Mouse (Mus musculus) ES-E14 (cell line): ENCODE measurements around the gene Pld6. TPM values are rescaled to one million over a fixed set of nuclear protein-coding genes. Genes with fewer than 3 reads are reported as not detected.

ENCODE experiments used
- DNase-seq: peaks from one replicate; pipeline ENCODE4 v3.0.0-alpha.2; 2013; ENCODE audit warnings: low read depth, low spot score
- H3K27ac ChIP-seq: 2 replicates; pipeline ENCODE4 v1.5.1; 2012; ENCODE audit warnings: low read depth, mild to moderate bottlenecking, low read length, moderate library complexity, mixed read lengths; ENCODE audit not compliant: poor library complexity, insufficient read depth, severe bottlenecking
- H3K36me3 ChIP-seq: 2 replicates; pipeline ENCODE4 v1.6.1; 2012; ENCODE audit warnings: mild to moderate bottlenecking, low read length, moderate library complexity, mixed read lengths; ENCODE audit not compliant: control insufficient read depth, poor library complexity, insufficient read depth, severe bottlenecking
- H3K4me1 ChIP-seq, 2 experiments: fragments of 150-350 bp in 1 of 2; sonication (generic) in 1 of 2; 2 replicates each; pipeline ENCODE4 v1.6.1; 2012; ENCODE audit warnings: low read length in 2 of 2, mild to moderate bottlenecking in 1 of 2, mixed read lengths in 1 of 2; ENCODE audit not compliant: control insufficient read depth in 2 of 2, insufficient read depth in 2 of 2, poor library complexity in 1 of 2
- H3K4me3 ChIP-seq, 2 experiments: fragments of 150-350 bp in 1 of 2; sonication (generic) in 1 of 2; 2 replicates each; pipeline ENCODE4 v1.5.1; 2012; ENCODE audit warnings: low read length in 2 of 2, low read depth in 1 of 2, mild to moderate bottlenecking in 1 of 2, mixed read lengths in 1 of 2; ENCODE audit not compliant: insufficient read depth in 1 of 2, poor library complexity in 1 of 2, severe bottlenecking in 1 of 2
- H3K9ac ChIP-seq: 2 replicates; pipeline ENCODE4 v1.6.1; 2012; ENCODE audit warnings: low read depth, mild to moderate bottlenecking, low read length, mixed read lengths; ENCODE audit not compliant: poor library complexity, insufficient read depth, severe bottlenecking
- H3K9me3 ChIP-seq: fragments of 150-350 bp; sonication (generic); 2 replicates; pipeline ENCODE4 v1.6.1; 2012; ENCODE audit warnings: low read depth, mild to moderate bottlenecking, low read length; ENCODE audit not compliant: control insufficient read depth, insufficient read depth
- CHD2 ChIP-seq: IDR thresholded peaks from 2 replicates; pipeline ENCODE4 v1.6.1; 2014; ENCODE audit warnings: mild to moderate bottlenecking, low read depth, low read length, inconsistent platforms
- HCFC1 ChIP-seq: IDR thresholded peaks from 2 replicates; pipeline ENCODE4 v1.6.1; 2012; ENCODE audit warnings: low read length, inconsistent platforms, borderline replicate concordance; ENCODE audit not compliant: insufficient read depth
- MAFK ChIP-seq: IDR thresholded peaks from 2 replicates; pipeline ENCODE4 v1.6.1; 2014; ENCODE audit warnings: mild to moderate bottlenecking, low read depth, low read length, inconsistent platforms; ENCODE audit not compliant: insufficient read depth
- ZC3H11A ChIP-seq: IDR thresholded peaks from 2 replicates; pipeline ENCODE4 v1.6.1; 2012; ENCODE audit warnings: low read depth, mild to moderate bottlenecking, inconsistent platforms, low read length, borderline replicate concordance
- ZNF384 ChIP-seq: IDR thresholded peaks from 2 replicates; pipeline ENCODE4 v1.6.1; 2012; ENCODE audit warnings: low read depth, low read length, inconsistent platforms
- in situ Hi-C, 2 experiments: fragments of 600-800 bp; cut with MboI; formaldehyde crosslinking; loops; one replicate each; pipeline ENCODE4 v1.15.1; 2025; ENCODE audit warnings: low sequenced_read_pairs in 2 of 2, inconsistent platforms in 1 of 2; ENCODE audit not compliant: unreplicated experiment in 2 of 2
- total RNA-seq: library from RNA; depleted of rRNA; stranded (reverse); fragments of 300-350 nt; gene quantifications from 2 replicates; pipeline ENCODE4 v1.2.3, GENCODE M21; 2012

Gene Pld6
- total RNA-seq, 1 experiment: 9.0 TPM

DNA sequence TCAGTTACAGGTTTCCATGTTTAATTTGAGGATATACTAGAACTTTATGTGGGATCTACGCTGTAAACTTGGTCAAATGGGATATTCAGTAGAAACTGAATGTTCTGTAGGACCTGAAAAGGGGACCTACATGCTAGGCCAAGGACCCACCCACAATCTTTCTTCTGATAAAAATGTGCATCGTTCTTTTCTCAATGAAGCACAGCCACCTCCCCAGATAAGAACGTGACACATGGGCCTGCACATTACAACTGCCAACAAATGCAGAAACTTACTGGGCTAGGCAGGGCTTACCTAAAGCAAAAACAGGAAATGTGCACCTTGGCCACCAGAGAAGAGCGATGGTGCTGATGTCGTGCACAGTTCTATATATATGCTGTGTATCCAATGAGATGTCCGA, 32.9 kb downstream of the Pld6 start:
- TF ChIP-seq CHD2 (no peak), HCFC1 (no peak), ZC3H11A (no peak), MAFK (no peak), ZNF384 (no peak)
- H3K9ac ChIP-seq: no peak overlapping the region
- H3K27ac ChIP-seq: no peak overlapping the region
- DNase-seq: no peak
- peaks cover 29% of the 10 kb centered on the region for H3K36me3 ChIP-seq
- H3K9me3 ChIP-seq: no peaks in the 10 kb centered on the region
- H3K4me1 ChIP-seq: no peaks in the 10 kb centered on the region
- H3K4me3 ChIP-seq: no peak overlapping the region
- in situ Hi-C loops: no loop called here

DNA sequence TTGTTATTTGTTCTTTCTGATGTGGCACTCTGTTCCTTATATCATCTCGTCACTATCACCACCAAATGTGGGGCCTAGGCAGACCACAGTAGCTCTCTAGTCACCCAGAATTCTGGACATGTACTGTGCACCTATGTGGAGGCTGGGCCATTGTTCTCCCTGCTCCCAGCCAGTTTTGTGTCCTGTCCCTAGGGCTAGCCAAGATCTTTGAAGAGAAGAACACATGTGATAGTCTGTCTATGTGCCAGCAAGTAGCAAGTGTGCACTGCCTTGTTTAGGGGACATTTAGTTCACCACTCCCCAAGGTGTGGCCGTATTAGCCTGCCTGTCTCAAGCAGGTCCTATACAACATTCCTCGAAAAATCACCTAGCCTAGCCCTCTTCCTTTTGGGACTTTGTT, 38.4 kb downstream of the Pld6 start:
- Histone ChIP-seq H3K36me3 (peaks cover 16% of the 10 kb centered on the region), H3K9me3 (no peaks in the 10 kb centered on the region), H3K27ac (no peak overlapping the region), H3K9ac (no peak overlapping the region), H3K4me3 (no peak overlapping the region), H3K4me1 (no peaks in the 10 kb centered on the region)
- TF ChIP-seq MAFK (no peak), ZNF384 (no peak), ZC3H11A (no peak), HCFC1 (no peak), CHD2 (no peak)
- no peak for DNase-seq
- in situ Hi-C loops: no loop called here

GRCm38 (mm10) chr11:59746614-59747013, 40.8 kb downstream of the Pld6 start:
- DNase-seq: no peak
- Histone ChIP-seq H3K36me3 (peaks cover 26% of the 10 kb centered on the region), H3K9ac (no peak overlapping the region), H3K9me3 (no peaks in the 10 kb centered on the region), H3K4me3 (no peak overlapping the region), H3K27ac (no peak overlapping the region), H3K4me1 (no peaks in the 10 kb centered on the region)
- TF ChIP-seq CHD2 (no peak), HCFC1 (no peak), ZC3H11A (no peak), ZNF384 (no peak), MAFK (no peak)
- in situ Hi-C loops: no loop called here

- Histone ChIP-seq H3K27ac (no peak overlapping the region), H3K36me3 (peaks cover 32% of the 10 kb centered on the region), H3K4me1 (no peaks in the 10 kb centered on the region), H3K9me3 (no peaks in the 10 kb centered on the region), H3K4me3 (no peak overlapping the region), H3K9ac (no peak overlapping the region)
- no peak for TF ChIP-seq ZC3H11A
- TF ChIP-seq ZNF384: no peak
- no peak for TF ChIP-seq MAFK
- TF ChIP-seq CHD2: no peak
- no peak for TF ChIP-seq HCFC1
- in situ Hi-C loops: no loop called here
- DNase-seq: no peak
These were observed 41.6 kb downstream of the Pld6 start for GRCm38 (mm10) chr11:59745851-59746250.

- Histone ChIP-seq H3K4me3 (no peak overlapping the region), H3K36me3 (peaks cover 30% of the 10 kb centered on the region; the same call in 1 of the 2 replicates), H3K9ac (no peak overlapping the region), H3K9me3 (no peaks in the 10 kb centered on the region), H3K27ac (no peak overlapping the region), H3K4me1 (0 out of 4 replicates have a peak, but pooled peaks cover 0 to 2% of the 10 kb centered on the region in 2 experiments)
- no peak for DNase-seq
- in situ Hi-C loops: no loop called here
- TF ChIP-seq CHD2: no peak
- no peak for TF ChIP-seq HCFC1
- no peak for TF ChIP-seq ZC3H11A
- no peak for TF ChIP-seq ZNF384
- no peak for TF ChIP-seq MAFK
These were observed 43.1 kb downstream of the Pld6 start for GRCm38 (mm10) chr11:59744374-59744773.
